Mouse (Mus musculus) gastrocnemius, postnatal 36 days (tissue): ENCODE measurements around the gene Ppil6. TPM values are rescaled to one million over a fixed set of nuclear protein-coding genes. Genes with fewer than 3 reads are reported as not detected.

Experiments used
- DNase-seq, 2 experiments: peaks; one replicate each; pipeline ENCODE4 v3.0.0; 2022
- intact Hi-C: fragments of 180-260 bp; cut with DNase I; formaldehyde crosslinking; loops from one replicate; pipeline ENCODE4 v1.15.1; 2025
- total RNA-seq, 2 experiments: library from RNA; stranded (reverse); gene quantifications; 2 replicates each; pipeline ENCODE4 v1.2.3; 2021

Gene Ppil6
- total RNA-seq, 2 experiments from 2014 or later, result not detected

- no peak for DNase-seq
- intact Hi-C loops, result no loop called here
Measured at GRCm38 (mm10) chr10:41561701-41562395, 71.6 kb downstream of the Ppil6 start.

Other genes starting within 250 kb of the Ppil6 start
- 1 to 10 TPM; 5.5 TPM for gene Fig4, start 187.2 kb upstream of the Ppil6 start, total RNA-seq
- not detected for gene Ak9, start 186.5 kb upstream of the Ppil6 start, total RNA-seq
- 1 to 10 TPM; 3.5 to 4.5 TPM for gene Zbtb24, start 40.1 kb upstream of the Ppil6 start, total RNA-seq
- 1 to 10 TPM; 5.0 to 5.1 TPM for gene Mical1, start 14.1 kb upstream of the Ppil6 start, total RNA-seq
- 10 to 100 TPM; 10.7 to 11.4 TPM for gene Smpd2, start 70 bp upstream of the Ppil6 start, total RNA-seq
- 100 to 1,000 TPM; 122 to 130 TPM for gene Cd164, start 29.0 kb downstream of the Ppil6 start, total RNA-seq
- under 1 TPM; 0.46 to 0.62 TPM for gene Ccdc162, start 226.2 kb downstream of the Ppil6 start, total RNA-seq